Comparison of ENCODE assay signal across 11 mouse cellular contexts in the genomic region with DNA sequence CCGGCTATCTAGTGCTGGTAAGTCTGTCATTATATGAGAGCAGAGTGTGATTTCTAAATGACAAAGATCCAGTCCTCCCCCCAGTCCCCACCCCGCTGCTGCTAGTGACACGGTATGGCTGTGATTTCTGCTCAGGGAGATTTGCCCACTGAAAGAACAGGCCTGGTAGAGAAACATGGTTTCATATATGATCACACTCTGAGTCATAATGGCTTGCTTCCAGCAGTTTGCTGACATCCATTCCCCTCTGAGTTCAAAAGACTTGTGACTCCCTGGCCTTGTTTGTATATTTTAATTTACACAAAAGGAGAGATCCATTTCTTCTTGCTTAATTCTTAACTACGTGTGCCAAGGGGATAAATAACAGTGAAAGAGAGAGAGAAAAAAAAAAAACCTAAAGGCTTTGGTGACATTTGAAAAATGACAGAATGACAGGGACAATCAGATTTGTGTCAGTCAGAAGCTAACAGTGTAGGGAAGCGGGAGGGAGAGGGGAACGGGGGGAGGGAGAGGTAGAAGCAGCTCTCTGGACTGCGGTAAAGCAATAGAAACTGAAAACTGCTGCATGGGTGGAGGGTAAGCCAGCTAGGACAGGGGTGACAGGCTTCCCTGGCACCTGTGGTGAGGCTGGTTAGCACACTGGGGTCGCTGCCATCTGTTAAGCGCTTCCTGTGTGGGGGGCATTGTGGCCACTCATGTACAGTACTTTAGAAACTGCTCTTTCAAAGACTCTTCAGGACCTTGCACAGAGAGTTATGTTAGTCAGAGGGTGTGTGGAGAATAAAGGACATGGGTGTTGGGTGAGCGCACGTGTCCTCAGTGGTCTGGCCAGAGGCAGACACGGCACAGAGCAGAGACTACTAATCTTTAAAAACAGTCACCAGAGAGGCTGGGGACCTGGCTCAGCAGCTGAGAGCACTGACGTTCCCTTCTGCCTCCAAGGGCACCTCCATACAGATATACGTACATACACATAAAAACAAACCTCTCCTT. TPM values are rescaled to one million over a fixed set of nuclear protein-coding genes. Genes with fewer than 3 reads are reported as not detected.
A peak's percentile ranks its signal among the peaks of the same experiment; 100 is the strongest.
DNase-seq lines count a peak whose midpoint lies in the region; ATAC-seq and TF ChIP-seq lines count a peak whose summit lies in the region.
"Had no signal": no experiment of that assay in that cellular context is flagged by ENCODE, and none has a peak within 500 bp of the region (broad histone marks: within the 10 kb centered on the region; RNA-seq: fewer than 3 reads in every experiment).

No protein-coding gene starts in this region.

- peak; percentile 14 for DNase-seq in embryonic facial prominence, embryonic 14.5 days (ENCODE audit: low spot score)
- no peak for DNase-seq in embryonic facial prominence, embryonic 10.5 days (ENCODE audit: low spot score)
- peak; percentile 65 for DNase-seq in lung, embryonic 14.5 days
- no peak for DNase-seq in lung, postnatal 36 days
- DNase-seq in thymus, postnatal 0 days (ENCODE audit: low spot score) = peak; percentile 76
- DNase-seq in urinary bladder, postnatal 4 days (ENCODE audit: low spot score in 2 of 2) = no peak
- DNase-seq in embryo, embryonic 10.5 days (ENCODE audit: low spot score) = no peak
- DNase-seq: cerebellum, adult 8-10 months; lung, adult 18-20 months had no signal

- no peak overlapping the region for H3K4me3 ChIP-seq in embryonic facial prominence, embryonic 14.5 days (ENCODE audit: low read depth, low read length)
- H3K4me3 ChIP-seq in embryonic facial prominence, embryonic 10.5 days = no peak overlapping the region
- H3K4me3 ChIP-seq in lung, embryonic 14.5 days (ENCODE audit: low read depth, low read length) = no peak overlapping the region
- H3K4me3 ChIP-seq: neural tube, embryonic 15.5 days had no signal

- H3K4me1 ChIP-seq in embryonic facial prominence, embryonic 14.5 days (ENCODE audit: control insufficient read depth, insufficient read depth, low read length) = no peaks in the 10 kb centered on the region
- H3K4me1 ChIP-seq in embryonic facial prominence, embryonic 10.5 days = no peaks in the 10 kb centered on the region
- H3K4me1 ChIP-seq in lung, embryonic 14.5 days (ENCODE audit: insufficient read depth) = no peaks in the 10 kb centered on the region
- H3K4me1 ChIP-seq: neural tube, embryonic 15.5 days had no signal

- 47% methylated on average over 14 of the region's 14 CpGs for WGBS in embryonic facial prominence, embryonic 14.5 days
- 60% methylated on average over 14 of the region's 14 CpGs for WGBS in embryonic facial prominence, embryonic 10.5 days
- 24% methylated on average over 14 of the region's 14 CpGs for WGBS in lung, embryonic 14.5 days

- no peak overlapping the region for H3K4me2 ChIP-seq in embryonic facial prominence, embryonic 14.5 days (ENCODE audit: low read depth, low read length)
- no peak overlapping the region for H3K4me2 ChIP-seq in lung, embryonic 14.5 days
- H3K4me2 ChIP-seq: neural tube, embryonic 15.5 days had no signal

- ATAC-seq in embryonic facial prominence, embryonic 14.5 days (ENCODE audit: low read depth) = no peak
- ATAC-seq in lung, embryonic 14.5 days (ENCODE audit: insufficient read depth) = 0 out of 2 replicates have a peak, but pooled peaks have one; percentile 35
- ATAC-seq in megakaryocyte, adult 5-6 weeks (ENCODE audit: poor library complexity, severe bottlenecking) = peak; percentile 67

- H3K27ac ChIP-seq in embryonic facial prominence, embryonic 14.5 days (replicated peaks; ENCODE audit: low read depth, low read length) = no peak overlapping the region
- no peak overlapping the region for H3K27ac ChIP-seq in embryonic facial prominence, embryonic 10.5 days (replicated peaks)
- no peak overlapping the region for H3K27ac ChIP-seq in lung, embryonic 14.5 days (ENCODE audit: low read depth)
- H3K27ac ChIP-seq: neural tube, embryonic 15.5 days had no signal

- H3K9ac ChIP-seq in embryonic facial prominence, embryonic 14.5 days (ENCODE audit: low read depth, low read length) = no peak overlapping the region
- H3K9ac ChIP-seq in lung, embryonic 14.5 days = no peak overlapping the region
- H3K9ac ChIP-seq: neural tube, embryonic 15.5 days had no signal

- no peak for TF ChIP-seq CTCF in lung, embryonic 14.5 days (IDR thresholded peaks at IDR 0.05; ENCODE audit: low read depth)

- H3K27me3 ChIP-seq in embryonic facial prominence, embryonic 14.5 days (replicated peaks; ENCODE audit: control insufficient read depth, insufficient read depth, low read length) = no peaks in the 10 kb centered on the region
- H3K27me3 ChIP-seq in embryonic facial prominence, embryonic 10.5 days (replicated peaks; ENCODE audit: low read depth, poor library complexity, severe bottlenecking) = no peaks in the 10 kb centered on the region
- H3K27me3 ChIP-seq in lung, embryonic 14.5 days (ENCODE audit: insufficient read depth, low read length) = no peaks in the 10 kb centered on the region
- H3K27me3 ChIP-seq: neural tube, embryonic 15.5 days had no signal

- H3K36me3 ChIP-seq in embryonic facial prominence, embryonic 14.5 days (ENCODE audit: control insufficient read depth, insufficient read depth, low read length) = no peaks in the 10 kb centered on the region
- H3K36me3 ChIP-seq in embryonic facial prominence, embryonic 10.5 days (replicated peaks) = no peaks in the 10 kb centered on the region
- no peaks in the 10 kb centered on the region for H3K36me3 ChIP-seq in lung, embryonic 14.5 days (ENCODE audit: insufficient read depth)
- H3K36me3 ChIP-seq: neural tube, embryonic 15.5 days had no signal

- H3K9me3 ChIP-seq in embryonic facial prominence, embryonic 14.5 days (ENCODE audit: control insufficient read depth, low read length) = no peaks in the 10 kb centered on the region
- no peaks in the 10 kb centered on the region for H3K9me3 ChIP-seq in embryonic facial prominence, embryonic 10.5 days
- H3K9me3 ChIP-seq in lung, embryonic 14.5 days (ENCODE audit: low read depth, low read length) = no peaks in the 10 kb centered on the region
- H3K9me3 ChIP-seq: neural tube, embryonic 15.5 days had no signal

RNA-seq across cellular contexts. Expression of gene Sfmbt2, which starts 55.8 kb away (rescaled TPM):
- polyA plus RNA-seq in embryonic facial prominence, embryonic 14.5 days (2014; fragmentation: Nextera tagmentation; extraction: Ambion mirVana) = 2.4 and 2.5 TPM in 2 replicates
- polyA plus RNA-seq in embryonic facial prominence, embryonic 10.5 days (2016; fragmentation: Nextera tagmentation; extraction: Ambion mirVana) = 1.3 and 1.5 TPM in 2 replicates
- polyA plus RNA-seq in lung, embryonic 14.5 days (2014; fragmentation: Nextera tagmentation; extraction: Ambion mirVana) = 1.8 and 1.9 TPM in 2 replicates
- 1.4 and 2.1 TPM in 2 replicates for total RNA-seq in megakaryocyte, adult 5-6 weeks (2015)
- total RNA-seq in megakaryocyte, adult 5-6 weeks (2017) = 0.77 and 2.0 TPM in 2 replicates
- polyA plus RNA-seq in thymus, postnatal 0 days (2015; fragmentation: Nextera tagmentation; extraction: Ambion mirVana) = 1.6 and 2.6 TPM in 2 replicates

Comparison
In these comparisons a context has a peak if more than half of its experiments do, and no peak if none do; other contexts are left out.
1. DNase-seq: peak in embryonic facial prominence, embryonic 14.5 days (single experiment), lung, embryonic 14.5 days (single experiment) and thymus, postnatal 0 days (single experiment); none in embryonic facial prominence, embryonic 10.5 days (single experiment), lung, postnatal 36 days (single experiment), urinary bladder, postnatal 4 days (0 of 2) and embryo, embryonic 10.5 days (single experiment).